Mouse (Mus musculus) C2C12 (cell line): ENCODE data around the gene Erc1.

Source experiments
- CTCF ChIP-seq: IDR thresholded peaks from one replicate; pipeline ENCODE4 v1.5.1; 2011; ENCODE audit not compliant: control insufficient read depth, insufficient read depth, insufficient read length
- FOSL1 ChIP-seq: IDR thresholded peaks from one replicate; pipeline ENCODE4 v1.8.0; 2011; ENCODE audit warnings: mild to moderate bottlenecking, low read length; ENCODE audit not compliant: poor library complexity, insufficient read depth, severe bottlenecking
- MYOG ChIP-seq: IDR thresholded peaks from one replicate; pipeline ENCODE4 v1.6.1; 2011; ENCODE audit not compliant: control insufficient read depth, insufficient read length; ENCODE audit errors: extremely low read depth

DNA sequence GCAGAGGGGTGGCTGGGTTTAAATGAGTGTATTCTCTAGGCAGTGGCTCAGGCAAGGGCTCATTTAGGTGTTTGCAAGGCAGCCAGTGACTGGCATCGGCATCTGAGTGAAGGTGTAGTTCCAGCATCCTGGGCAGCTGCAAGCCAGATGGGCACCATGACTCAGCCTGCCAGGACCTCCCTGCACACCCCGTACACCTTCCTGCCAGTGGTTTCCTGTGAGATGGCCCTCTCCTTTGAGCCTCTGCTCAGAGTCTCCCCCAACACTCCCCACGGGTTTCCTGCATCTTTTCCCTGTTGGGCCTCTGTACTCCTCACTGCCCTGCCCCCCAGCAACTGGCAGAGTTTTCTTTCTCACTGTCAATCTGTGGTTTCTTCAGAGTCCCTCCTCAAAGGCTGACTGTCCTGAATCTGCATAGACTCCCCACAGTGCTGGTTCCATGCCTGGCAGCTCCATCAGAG lies 326.0 kb downstream of the Erc1 start:
- TF ChIP-seq CTCF (no peak), MYOG (no peak), FOSL1 (no peak)
